Mouse (Mus musculus): ENCODE measurements at regions not wholly inside any gene's neighbourhood (a gene's known extent, or its start where the extent isn't known, plus 50 kb on each side); places are given as distances from the start of the nearest gene placed in this dataset.

- DNase-seq (ENCODE audit: extremely low read depth, insufficient read length, low spot score) = no peak
These were observed 458.8 kb upstream of the Mon1b start for GRCm38 (mm10) chr8:113176591-113176990.

DNA sequence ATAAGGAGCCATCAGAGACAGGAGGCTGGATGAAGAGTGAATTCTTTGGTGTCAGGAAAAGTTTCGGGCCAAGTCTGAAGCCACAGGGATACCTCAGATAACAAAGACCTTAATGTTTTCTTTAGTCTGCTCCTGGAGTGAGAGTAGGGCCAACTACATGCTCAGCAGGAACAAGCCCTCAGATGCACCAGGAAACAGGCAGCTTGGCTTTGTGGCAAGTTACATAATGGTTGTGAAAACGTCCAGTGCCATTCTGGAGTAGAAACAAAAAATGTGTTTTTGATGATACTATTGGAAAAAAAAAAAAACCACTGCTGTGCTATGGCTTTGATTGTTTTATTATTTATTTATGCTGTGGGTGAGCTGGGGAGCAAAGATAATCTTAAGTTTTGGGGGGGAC lies 452.2 kb upstream of the Mon1b start:
- DNase-seq (ENCODE audit: extremely low read depth, insufficient read length, low spot score) = no peak

DNA sequence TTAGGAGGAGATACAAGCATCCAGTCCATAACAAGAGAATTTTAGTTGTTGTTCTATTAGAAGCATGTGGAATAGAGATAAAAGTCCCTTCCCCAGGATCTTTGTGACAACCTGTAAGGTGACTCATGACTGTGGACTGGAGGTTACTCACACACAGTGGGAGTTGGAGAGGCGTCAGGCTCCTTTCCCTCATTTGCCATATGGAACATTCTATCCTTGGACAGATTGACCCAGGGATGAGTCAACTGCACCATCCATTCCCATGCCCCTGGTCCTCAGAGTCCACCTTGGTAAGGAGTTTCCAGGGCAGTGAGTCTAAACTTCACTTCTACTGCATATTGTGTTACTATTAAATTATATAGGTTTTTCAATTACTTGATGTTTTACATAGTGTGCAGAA lies 444.9 kb upstream of the Mon1b start:
- no peak for DNase-seq (ENCODE audit: extremely low read depth, insufficient read length, low spot score)

DNA sequence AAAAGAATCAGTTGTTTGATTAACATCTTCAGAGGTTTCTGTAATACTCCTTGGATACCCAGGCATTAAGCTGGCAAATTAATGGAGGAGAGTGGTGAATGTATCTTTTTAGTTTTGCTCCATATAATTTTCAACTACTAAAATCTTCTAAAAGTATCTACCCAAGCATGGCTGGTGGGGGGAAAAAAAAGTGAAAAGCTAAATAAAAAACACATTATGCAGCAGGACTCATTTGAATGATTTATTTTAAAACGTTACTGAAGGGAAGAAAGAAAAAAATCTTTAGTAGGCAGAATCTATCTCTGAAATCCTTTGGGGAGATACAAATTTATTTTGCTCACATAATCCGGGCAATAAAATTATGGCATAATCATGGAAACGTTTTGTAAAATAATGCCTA lies 443.9 kb upstream of the Mon1b start:
- no peak for DNase-seq (ENCODE audit: extremely low read depth, insufficient read length, low spot score)
